Mouse (Mus musculus) fat pad, adult 2 months (tissue): ENCODE results near the gene Gm6902.
"Not testable (repeated sequence)": the region's sequence is repeated elsewhere in the genome, so short reads cannot be mapped to it uniquely, and the experiment has no call there.

Source experiments
- DNase-seq: peaks from one replicate; pipeline ENCODE4 v3.0.0-alpha.2; 2011; ENCODE audit warnings: low read depth, low spot score; ENCODE audit errors: extremely low read depth

Gm6902 gene

GRCm38 (mm10) chr7:23278800-23279199 is at the start of gene Gm6902:
Gene Gm6902 (minus strand): TSS chr7:23278900.
- DNase-seq, result not testable (repeated sequence)

- DNase-seq, result not testable (repeated sequence)
Measured at GRCm38 (mm10) chr7:23300892-23301291, 22.2 kb upstream of the Gm6902 start, which contains the start of gene Nlrp4e. Gene Nlrp4e (plus strand): TSS chr7:23301192.

- not testable (repeated sequence) for DNase-seq
Measured at GRCm38 (mm10) chr7:23251582-23251981, 27.1 kb downstream of the Gm6902 start, which contains the start of gene Vmn1r166. Gene Vmn1r166 (minus strand): TSS chr7:23251682.
